20 mouse cellular contexts compared by ENCODE assay signal in the genomic region with DNA sequence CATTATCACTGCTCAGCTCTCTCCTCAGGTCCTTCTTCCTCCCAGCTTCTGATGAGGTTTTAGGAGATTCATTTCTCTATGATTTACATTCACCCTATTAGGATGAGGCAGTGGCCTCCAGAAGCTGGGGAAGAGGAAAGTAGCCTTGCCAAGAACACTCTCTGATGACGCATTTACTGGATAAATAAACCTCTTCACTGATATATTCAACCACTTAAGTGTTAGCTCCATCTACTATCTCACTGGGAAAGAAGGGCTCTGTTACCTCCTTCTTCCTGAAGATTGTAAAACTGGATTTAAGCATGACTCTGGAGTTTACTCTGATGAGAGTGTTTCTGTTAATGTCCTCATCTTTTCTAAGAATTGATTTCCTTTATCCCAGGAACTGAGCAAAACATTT.
"Had no signal": no experiment of that assay in that cellular context is flagged by ENCODE, and none has a peak within 500 bp of the region (broad histone marks: within the 10 kb centered on the region; RNA-seq: fewer than 3 reads in every experiment).

No protein-coding gene starts in this region.

- ATAC-seq: liver, postnatal 0 days had no signal

- H3K9ac ChIP-seq: limb, embryonic 12.5 days; limb, embryonic 15.5 days; liver, embryonic 14.5 days; liver, postnatal 0 days; lung, embryonic 14.5 days; neural tube, embryonic 13.5 days had no signal

- H3K4me1 ChIP-seq: limb, embryonic 12.5 days; limb, embryonic 15.5 days; neural tube, embryonic 13.5 days had no signal

- H3K36me3 ChIP-seq: limb, embryonic 12.5 days; limb, embryonic 15.5 days; neural tube, embryonic 13.5 days had no signal

- H3K27ac ChIP-seq: limb, embryonic 12.5 days; limb, embryonic 15.5 days; liver, embryonic 14.5 days; neural tube, embryonic 13.5 days had no signal

- H3K27me3 ChIP-seq: limb, embryonic 12.5 days; limb, embryonic 15.5 days; neural tube, embryonic 13.5 days had no signal

- H3K4me2 ChIP-seq: limb, embryonic 12.5 days; limb, embryonic 15.5 days; liver, embryonic 11.5 days; lung, embryonic 14.5 days; midbrain, embryonic 11.5 days; neural tube, embryonic 13.5 days had no signal

- DNase-seq: kidney, adult 18-20 months; kidney, adult 9 months; kidney, postnatal 25 days; left cerebral cortex, postnatal 4 days; liver, postnatal 0 days; lung, embryonic 14.5 days; lung, postnatal 14 days; lung, postnatal 4 days; midbrain, embryonic 14.5 days; retina, postnatal 1 day; right cerebral cortex, postnatal 25 days; thymus, adult 2 months; thymus, postnatal 14 days; thymus, postnatal 4 days had no signal

- H3K9me3 ChIP-seq: limb, embryonic 12.5 days; limb, embryonic 15.5 days; neural tube, embryonic 13.5 days had no signal

- H3K4me3 ChIP-seq: limb, embryonic 12.5 days; limb, embryonic 15.5 days; neural tube, embryonic 13.5 days had no signal
